Mouse (Mus musculus) heart, postnatal 0 days (tissue): ENCODE measurements around the gene Mecom.

Experiments
- CTCF ChIP-seq: IDR thresholded peaks from 2 replicates; pipeline ENCODE4 v1.5.1; 2016; ENCODE audit warnings: antibody characterized with exemption, control low read depth, low read depth
- EP300 ChIP-seq: IDR thresholded peaks from 2 replicates; pipeline ENCODE4 v1.6.1; 2016; ENCODE audit warnings: antibody characterized with exemption, low read depth

- TF ChIP-seq CTCF (no peak), EP300 (no peak)
Observed at GRCm38 (mm10) chr3:30546366-30546765, 1.4 kb downstream of the Mecom start.
